Mouse (Mus musculus) midbrain, embryonic 16.5 days (tissue): Measurements from ENCODE around the gene Csrp1. TPM values are rescaled to one million over a fixed set of nuclear protein-coding genes. Genes with fewer than 3 reads are reported as not detected.

ENCODE experiments used
- ATAC-seq: fragments of 200-750 bp; cut with Nextera tagmentation; 2 replicates; pipeline ENCODE4 v1.8.0; 2017; ENCODE audit warnings: moderate TSS enrichment
- H3K27ac ChIP-seq: fragments of 300-500 bp; sonication (generic); 2 replicates; pipeline ENCODE4 v1.5.1; 2014; ENCODE audit warnings: mild to moderate bottlenecking, low read length, mixed read lengths
- H3K27me3 ChIP-seq: fragments of 300-500 bp; sonication (generic); 2 replicates; pipeline ENCODE4 v1.6.1; 2014; ENCODE audit warnings: low read depth, low read length, mixed read lengths; ENCODE audit not compliant: control insufficient read depth, insufficient read depth
- H3K36me3 ChIP-seq: fragments of 300-500 bp; sonication (generic); 2 replicates; pipeline ENCODE4 v1.6.1; 2014; ENCODE audit warnings: mild to moderate bottlenecking, low read length, moderate library complexity, mixed read lengths; ENCODE audit not compliant: control insufficient read depth, insufficient read depth
- H3K4me1 ChIP-seq: fragments of 300-500 bp; sonication (generic); 2 replicates; pipeline ENCODE4 v1.6.1; 2014; ENCODE audit warnings: mild to moderate bottlenecking, low read length, mixed read lengths; ENCODE audit not compliant: control insufficient read depth, insufficient read depth
- H3K4me2 ChIP-seq: fragments of 300-500 bp; sonication (generic); 2 replicates; pipeline ENCODE4 v1.6.1; 2014; ENCODE audit warnings: mild to moderate bottlenecking, low read length, mixed read lengths
- H3K4me3 ChIP-seq: fragments of 300-500 bp; sonication (generic); 2 replicates; pipeline ENCODE4 v1.5.1; 2014; ENCODE audit warnings: low read depth, mild to moderate bottlenecking, low read length, moderate library complexity, mixed read lengths
- H3K9ac ChIP-seq: fragments of 300-500 bp; sonication (generic); 2 replicates; pipeline ENCODE4 v1.6.1; 2014; ENCODE audit warnings: low read depth, low read length, mixed read lengths
- H3K9me3 ChIP-seq: fragments of 300-500 bp; sonication (generic); replicated peaks from 2 replicates; pipeline ENCODE4 v1.6.1; 2014; ENCODE audit warnings: mild to moderate bottlenecking, low read length, mixed read lengths; ENCODE audit not compliant: control insufficient read depth, poor library complexity, severe bottlenecking
- WGBS: fragments of 180-500 bp; shearing (Covaris S2); extraction: QIAGEN DNeasy Blood & Tissue Kit; methylation state at CpG from one replicate; pipeline ENCODE4 v1.1.7; 2014; 5-methylcytosine and 5-hydroxymethylcytosine counted together
- polyA plus RNA-seq: library from polyadenylated mRNA; unstranded; fragments of >200 nt; fragmentation: Nextera tagmentation; extraction: Ambion mirVana; gene quantifications from 2 replicates; pipeline ENCODE4 v1.2.1, GENCODE M21; 2015

Gene Csrp1
- polyA plus RNA-seq, 1 experiment from 2014 or later = 13.1 TPM

- WGBS = 85% methylated on average over 6 of the region's 6 CpGs
- H3K9ac ChIP-seq = no peak overlapping the region
- H3K27ac ChIP-seq = no peak overlapping the region
- no peak for ATAC-seq
- no peaks in the 10 kb centered on the region for H3K27me3 ChIP-seq
- no peaks in the 10 kb centered on the region for H3K9me3 ChIP-seq
- H3K36me3 ChIP-seq = no peaks in the 10 kb centered on the region
- H3K4me3 ChIP-seq = no peak overlapping the region
- no peak overlapping the region for H3K4me2 ChIP-seq
- H3K4me1 ChIP-seq = no peaks in the 10 kb centered on the region
Observed at GRCm38 (mm10) chr1:135678145-135678544, 41.7 kb upstream of the Csrp1 start.

DNA sequence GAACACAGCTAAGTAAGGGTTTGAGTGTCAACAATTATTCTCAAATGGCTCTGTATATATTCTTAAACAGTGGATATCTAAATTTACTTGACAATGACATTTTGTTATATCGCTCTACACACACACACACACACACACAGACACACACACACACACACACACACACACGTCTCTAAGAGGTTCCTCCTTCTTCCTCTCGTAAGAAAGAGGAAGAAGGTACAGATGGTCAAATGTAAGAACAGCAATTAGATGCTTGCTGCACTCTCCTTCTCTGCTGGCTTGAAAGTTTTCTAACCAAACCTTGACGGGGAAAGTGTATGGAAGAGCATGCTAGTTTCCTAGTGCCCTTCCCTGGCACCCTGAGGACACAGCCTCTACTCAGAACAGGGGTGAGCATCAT lies 39.1 kb upstream of the Csrp1 start:
- Histone ChIP-seq H3K9ac (no peak overlapping the region), H3K9me3 (no peaks in the 10 kb centered on the region), H3K4me1 (no peaks in the 10 kb centered on the region), H3K27me3 (no peaks in the 10 kb centered on the region), H3K27ac (no peak overlapping the region), H3K4me3 (no peak overlapping the region), H3K36me3 (no peaks in the 10 kb centered on the region), H3K4me2 (no peak overlapping the region)
- 65% methylated on average over 3 of the region's 4 CpGs for WGBS
- no peak for ATAC-seq

DNA sequence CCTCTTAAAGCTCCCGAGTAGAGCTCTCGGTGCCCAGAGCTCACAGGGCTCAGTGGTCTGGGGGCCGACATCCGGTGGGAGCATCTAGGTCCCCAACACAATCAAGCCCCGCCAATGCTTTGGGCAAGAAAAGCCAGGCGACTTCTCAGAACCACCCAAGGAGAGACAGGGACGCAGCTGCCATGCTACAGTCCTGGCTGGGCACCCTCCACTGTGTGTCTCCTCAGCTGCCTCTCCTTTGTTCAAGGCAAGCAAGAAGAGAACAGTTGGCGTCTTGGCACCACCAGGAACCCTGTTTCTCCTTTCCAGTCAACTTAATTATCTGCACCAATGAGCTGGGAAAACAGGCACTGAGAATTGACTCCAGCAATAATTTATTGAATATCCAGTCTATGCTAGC lies 38.7 kb upstream of the Csrp1 start:
- H3K36me3 ChIP-seq = no peaks in the 10 kb centered on the region
- WGBS = 75% methylated on average over 8 of the region's 8 CpGs
- no peak for ATAC-seq

DNA sequence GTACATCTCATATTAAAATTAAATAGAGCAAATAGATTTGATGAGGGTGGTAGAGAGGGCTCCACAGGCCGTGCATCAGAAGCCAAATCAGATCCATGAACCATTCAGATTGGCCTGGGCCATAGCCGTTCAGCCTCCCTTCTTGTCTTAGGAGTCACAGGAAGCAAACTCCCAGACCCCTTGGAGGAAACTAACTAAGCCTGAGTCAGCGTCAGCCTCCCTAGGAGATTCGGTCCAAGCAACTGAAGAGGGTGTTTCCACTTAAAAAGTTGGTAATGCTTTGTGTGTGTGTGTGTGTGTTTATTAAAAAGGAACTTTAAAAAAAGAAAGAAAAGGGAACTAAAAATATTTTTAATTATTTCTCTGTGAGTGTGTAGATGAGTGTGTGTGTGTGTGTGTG lies 35.0 kb upstream of the Csrp1 start:
- H3K4me1 ChIP-seq = peaks cover 14% of the 10 kb centered on the region
- no peak overlapping the region for H3K9ac ChIP-seq
- H3K36me3 ChIP-seq = no peaks in the 10 kb centered on the region
- no peak for ATAC-seq
- no peak overlapping the region for H3K27ac ChIP-seq
- H3K4me2 ChIP-seq = no peak overlapping the region
- WGBS = 48% methylated on average over 4 of the region's 4 CpGs
- H3K4me3 ChIP-seq = no peak overlapping the region
- no peaks in the 10 kb centered on the region for H3K9me3 ChIP-seq
- peaks cover 6% of the 10 kb centered on the region; the same call in 1 of the 2 replicates for H3K27me3 ChIP-seq

More for the DNA sequence above, 38.7 kb upstream of the Csrp1 start:
- H3K4me3 ChIP-seq = no peak overlapping the region
- H3K4me2 ChIP-seq = no peak overlapping the region
- no peak overlapping the region for H3K9ac ChIP-seq
- no peaks in the 10 kb centered on the region for H3K27me3 ChIP-seq
- H3K9me3 ChIP-seq = no peaks in the 10 kb centered on the region
- H3K4me1 ChIP-seq = no peaks in the 10 kb centered on the region
- no peak overlapping the region for H3K27ac ChIP-seq

GRCm38 (mm10) chr1:135685316-135685715 lies 34.5 kb upstream of the Csrp1 start:
- H3K4me1 ChIP-seq = peaks cover 14% of the 10 kb centered on the region
- peaks cover 6% of the 10 kb centered on the region; the same call in 1 of the 2 replicates for H3K27me3 ChIP-seq
- H3K36me3 ChIP-seq = no peaks in the 10 kb centered on the region
- no peak overlapping the region for H3K9ac ChIP-seq
- 51% methylated on average over 6 of the region's 6 CpGs for WGBS
- no peak for ATAC-seq
- no peaks in the 10 kb centered on the region for H3K9me3 ChIP-seq
- no peak overlapping the region for H3K27ac ChIP-seq
- H3K4me3 ChIP-seq = no peak overlapping the region
- no peak overlapping the region for H3K4me2 ChIP-seq

- WGBS = 1% methylated on average over 19 of the region's 19 CpGs
- no peaks in the 10 kb centered on the region for H3K36me3 ChIP-seq
- H3K27ac ChIP-seq = peak overlapping the region; percentile 34; the same call in 1 of the 2 replicates
- H3K27me3 ChIP-seq = peaks cover 6% of the 10 kb centered on the region; the same call in 1 of the 2 replicates
- H3K9ac ChIP-seq = peak overlapping the region; percentile 39
- ATAC-seq = 0 out of 2 replicates have a peak, but pooled peaks have one; percentile 9
- peaks cover 14% of the 10 kb centered on the region for H3K4me1 ChIP-seq
- peak overlapping the region; percentile 98 for H3K4me2 ChIP-seq
- no peaks in the 10 kb centered on the region for H3K9me3 ChIP-seq
- H3K4me3 ChIP-seq = peak overlapping the region; percentile 60
Observed at GRCm38 (mm10) chr1:135686792-135687510, 32.9 kb upstream of the Csrp1 start.

GRCm38 (mm10) chr1:135687771-135688492 lies 31.9 kb upstream of the Csrp1 start:
- 0% methylated on average over 75 of the region's 81 CpGs for WGBS
- Histone ChIP-seq H3K4me3 (peak overlapping the region; percentile 60), H3K4me2 (peak overlapping the region; percentile 98), H3K4me1 (peaks cover 14% of the 10 kb centered on the region), H3K27ac (peak overlapping the region; percentile 41; the same call in 1 of the 2 replicates), H3K9ac (peak overlapping the region; percentile 72), H3K36me3 (no peaks in the 10 kb centered on the region), H3K9me3 (no peaks in the 10 kb centered on the region), H3K27me3 (peaks cover 6% of the 10 kb centered on the region; the same call in 1 of the 2 replicates)
- peak; percentile 77 for ATAC-seq

DNA sequence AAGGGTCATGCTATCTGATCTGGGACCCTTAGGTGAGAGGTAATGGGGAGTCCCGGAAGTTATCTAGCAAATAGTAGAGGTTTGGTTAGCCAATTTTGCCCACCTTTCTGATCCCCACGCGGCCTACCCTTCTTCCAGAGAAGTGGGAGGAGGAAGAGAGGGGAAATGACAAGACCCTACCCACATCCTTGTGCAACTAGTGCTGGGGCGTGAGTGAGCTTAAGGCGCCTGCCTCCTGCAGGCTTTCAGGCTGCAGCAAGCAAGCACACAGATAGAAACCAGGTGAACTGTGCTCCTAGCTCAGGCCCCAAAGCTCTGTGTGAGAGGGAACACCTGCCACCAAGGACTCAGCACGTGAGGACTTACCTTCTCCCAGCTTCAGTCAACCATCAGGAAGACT lies 31.2 kb upstream of the Csrp1 start:
- Histone ChIP-seq H3K9me3 (no peaks in the 10 kb centered on the region), H3K4me2 (peak overlapping the region; percentile 98), H3K36me3 (no peaks in the 10 kb centered on the region), H3K9ac (no peak overlapping the region), H3K4me3 (peak overlapping the region; percentile 60), H3K27ac (no peak overlapping the region; the same call in 1 of the 2 replicates), H3K4me1 (peaks cover 14% of the 10 kb centered on the region), H3K27me3 (peaks cover 6% of the 10 kb centered on the region; the same call in 1 of the 2 replicates)
- 0 out of 2 replicates have a peak, but pooled peaks have one; percentile 1 for ATAC-seq
- 25% methylated on average over 6 of the region's 6 CpGs for WGBS
